Mouse (Mus musculus) thymus, postnatal 14 days (tissue): ENCODE results near the gene Tmem179b.

Experiments
- DNase-seq: peaks from one replicate; pipeline ENCODE4 v3.0.0; 2021

Tmem179b gene

GRCm38 (mm10) chr19:8727495-8728114 is 46.7 kb downstream of the Tmem179b start:
- no peak for DNase-seq

- DNase-seq: no peak
These were observed 47.5 kb downstream of the Tmem179b start for GRCm38 (mm10) chr19:8726609-8727390.

DNA sequence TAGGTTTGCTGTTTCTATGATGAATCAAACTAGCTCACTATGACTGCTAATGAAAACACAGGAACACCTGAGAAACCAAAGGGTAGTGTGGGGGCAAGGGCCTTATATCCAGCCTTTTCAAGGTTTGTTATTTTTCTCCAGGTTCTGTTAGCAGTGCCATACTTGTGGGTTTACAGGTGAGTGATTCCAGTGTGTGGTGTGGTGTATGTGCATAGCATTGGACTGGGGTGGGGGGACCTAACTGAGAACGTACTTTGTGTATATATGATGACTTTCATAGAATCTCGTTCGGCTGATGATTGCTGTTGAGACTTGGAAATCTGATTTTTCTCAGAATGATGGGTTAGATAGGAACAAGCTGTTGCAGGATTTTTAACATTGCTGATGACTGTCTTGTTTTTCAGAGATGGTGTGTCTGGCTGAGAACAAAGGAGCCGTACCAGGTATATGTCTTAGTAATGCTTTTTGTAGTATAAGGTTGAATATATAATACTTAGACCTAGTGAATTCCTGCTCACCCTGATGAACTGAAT is 49.1 kb downstream of the Tmem179b start:
- DNase-seq: no peak

DNA sequence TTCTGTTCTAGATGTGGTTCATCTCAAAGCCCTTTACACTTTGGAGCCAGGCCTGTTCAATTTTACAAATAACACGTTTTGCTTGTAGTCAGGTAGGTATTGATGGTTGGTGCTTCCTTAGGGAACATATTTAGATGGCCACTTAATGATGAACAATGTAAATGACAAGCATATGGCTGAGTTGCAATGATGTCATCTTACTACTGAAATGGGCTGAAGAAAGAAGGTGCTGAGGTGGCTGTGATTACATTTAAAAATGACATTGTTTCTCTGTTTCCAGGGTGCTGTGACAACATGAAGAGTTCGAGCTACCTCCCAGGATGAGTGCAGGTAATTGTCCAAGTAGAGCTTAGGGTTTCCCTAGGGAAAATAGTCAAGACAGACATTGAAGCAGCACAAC is 49.9 kb downstream of the Tmem179b start:
- no peak for DNase-seq

DNA sequence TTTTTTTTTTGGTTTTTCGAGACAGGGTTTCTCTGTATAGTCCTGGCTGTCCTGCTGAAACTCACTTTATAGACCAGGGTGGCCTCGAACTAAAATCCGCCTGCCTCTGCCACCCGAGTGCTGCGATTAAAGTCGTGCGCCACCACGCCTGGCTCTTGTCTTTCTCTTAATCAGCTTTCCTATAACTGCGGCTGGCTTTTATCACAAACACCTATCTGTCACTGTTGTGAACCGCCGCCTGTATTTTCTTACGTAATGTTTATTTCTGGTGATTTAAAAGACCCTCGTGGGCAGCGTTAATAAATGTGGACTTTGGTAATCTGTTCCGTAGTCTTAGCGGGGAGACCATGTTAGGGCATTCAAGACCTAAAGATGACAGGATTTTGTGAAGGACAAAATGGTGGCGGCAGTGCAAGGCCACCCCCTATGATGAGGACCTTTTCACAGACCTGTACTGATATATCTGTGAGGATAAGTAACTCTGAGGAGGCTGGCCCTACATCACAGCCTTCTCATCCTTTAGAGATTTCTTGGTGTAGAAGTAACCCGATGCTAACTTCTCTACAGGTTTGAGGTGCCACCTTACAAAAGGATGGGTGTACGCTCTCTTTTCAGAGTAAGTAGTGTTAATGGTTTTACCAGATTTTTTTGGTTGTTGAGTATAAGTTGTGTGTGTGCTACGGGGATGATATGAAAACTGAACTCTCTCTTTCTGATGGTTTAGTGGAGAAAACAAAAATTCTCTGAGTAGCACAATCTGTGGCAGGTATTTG is 50.5 kb downstream of the Tmem179b start:
- DNase-seq: no peak

GRCm38 (mm10) chr19:8722907-8723573 is 51.2 kb downstream of the Tmem179b start, which contains the start of gene Slc3a2:
Gene Slc3a2 (minus strand): TSS chr19:8723369.
- peak; percentile 96 for DNase-seq

DNA sequence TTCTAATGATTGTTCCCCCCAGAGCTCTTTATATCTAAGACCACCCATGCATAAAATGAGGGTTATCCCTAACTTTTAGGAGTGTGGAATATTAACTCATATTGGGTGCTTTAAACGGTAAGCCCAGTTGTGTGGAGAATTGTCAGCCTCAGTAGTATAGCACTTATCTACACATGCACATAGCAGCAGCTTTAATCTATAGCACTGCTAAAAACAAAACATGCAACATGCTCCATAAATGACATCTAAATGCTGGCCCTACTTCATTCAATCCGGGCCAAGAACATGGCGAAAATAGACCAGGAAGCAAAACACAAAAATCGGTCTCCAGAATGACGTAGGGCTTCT is 51.7 kb downstream of the Tmem179b start:
- no peak for DNase-seq
